Comparison of ENCODE assay signal across 29 mouse cellular contexts in genomic region chr10:108490231-108490630, GRCm38 (mm10).
DNase-seq lines count a peak whose midpoint lies in the region; ATAC-seq and TF ChIP-seq lines count a peak whose summit lies in the region.
"Had no signal": no experiment of that assay in that cellular context is flagged by ENCODE, and none has a peak within 500 bp of the region (broad histone marks: within the 10 kb centered on the region; RNA-seq: fewer than 3 reads in every experiment).

No protein-coding gene starts in this region.

- H3K27ac ChIP-seq in kidney, embryonic 16.5 days (ENCODE audit: low read length) = no peak overlapping the region
- H3K27ac ChIP-seq in liver, postnatal 0 days (ENCODE audit: low read depth) = no peak overlapping the region
- H3K27ac ChIP-seq: embryonic facial prominence, embryonic 10.5 days; embryonic facial prominence, embryonic 15.5 days; forebrain, embryonic 12.5 days; heart, embryonic 10.5 days; heart, embryonic 15.5 days; hindbrain, postnatal 0 days; intestine, embryonic 15.5 days; kidney, postnatal 0 days; liver, embryonic 14.5 days had no signal

- H3K4me3 ChIP-seq in kidney, embryonic 16.5 days (ENCODE audit: low read length) = no peak overlapping the region
- H3K4me3 ChIP-seq in liver, postnatal 0 days (ENCODE audit: low read depth, low read length) = no peak overlapping the region
- H3K4me3 ChIP-seq: embryonic facial prominence, embryonic 10.5 days; embryonic facial prominence, embryonic 15.5 days; forebrain, embryonic 12.5 days; heart, embryonic 10.5 days; heart, embryonic 15.5 days; intestine, embryonic 15.5 days; megakaryocyte, embryonic 14.5 days had no signal

- no peak overlapping the region for H3K4me2 ChIP-seq in kidney, embryonic 16.5 days (replicated peaks; ENCODE audit: low read depth, low read length)
- H3K4me2 ChIP-seq in liver, postnatal 0 days (ENCODE audit: low read depth, low read length) = no peak overlapping the region
- H3K4me2 ChIP-seq: embryonic facial prominence, embryonic 15.5 days; forebrain, embryonic 12.5 days; heart, embryonic 15.5 days; intestine, embryonic 15.5 days had no signal

- DNase-seq in kidney, postnatal 4 days = no peak
- DNase-seq in adrenal gland, postnatal 36 days = peak; percentile 23 to 24
- DNase-seq in lung, postnatal 10 days = peak; percentile 48
- peak; percentile 77 for DNase-seq in yolk sac, embryonic 10.5 days (ENCODE audit: low spot score)
- no peak for DNase-seq in liver, postnatal 0 days
- DNase-seq in urinary bladder, postnatal 4 days (ENCODE audit: low spot score in 2 of 2) = no peak
- DNase-seq: B cell, adult 2 months; cerebellum, adult 18-20 months; cerebellum, postnatal 10 days; gastrocnemius, postnatal 10 days; heart, adult 11 months; kidney, adult 2 months; layer of hippocampus, adult 9-11 months; liver; midbrain, embryonic 14.5 days; right cerebral cortex, postnatal 14 days; thymus, postnatal 4 days had no signal

- H3K9ac ChIP-seq in kidney, embryonic 16.5 days (replicated peaks; ENCODE audit: low read length) = no peak overlapping the region
- no peak overlapping the region for H3K9ac ChIP-seq in liver, postnatal 0 days (replicated peaks)
- H3K9ac ChIP-seq: embryonic facial prominence, embryonic 15.5 days; forebrain, embryonic 12.5 days; heart, embryonic 15.5 days; intestine, embryonic 15.5 days; liver, embryonic 14.5 days had no signal

- peak; percentile 21; the same call in 1 of the 2 replicates for ATAC-seq in kidney, embryonic 16.5 days (ENCODE audit: low FRiP score, low TSS enrichment)
- ATAC-seq in liver, postnatal 0 days = no peak
- ATAC-seq: activated CD4-positive, CD25-positive, alpha-beta regulatory T cell, adult 4 months; hindbrain, postnatal 0 days; intestine, embryonic 15.5 days had no signal

- 0 out of 2 replicates have a peak, but pooled peaks cover 5% of the 10 kb centered on the region for H3K9me3 ChIP-seq in kidney, embryonic 16.5 days (ENCODE audit: low read length)
- H3K9me3 ChIP-seq in liver, postnatal 0 days (ENCODE audit: low read length) = peaks cover 7% of the 10 kb centered on the region; the same call in 1 of the 2 replicates
- H3K9me3 ChIP-seq: embryonic facial prominence, embryonic 15.5 days; heart, embryonic 10.5 days; heart, embryonic 15.5 days; intestine, embryonic 15.5 days had no signal

- 22% methylated on average over 7 of the region's 7 CpGs for WGBS in kidney, embryonic 16.5 days
- WGBS in liver, postnatal 0 days (ENCODE audit: insufficient replicate concordance) = 35% methylated on average over 7 of the region's 7 CpGs

- no peaks in the 10 kb centered on the region for H3K4me1 ChIP-seq in kidney, embryonic 16.5 days (ENCODE audit: insufficient read depth, low read length)
- no peaks in the 10 kb centered on the region for H3K4me1 ChIP-seq in liver, postnatal 0 days (ENCODE audit: insufficient read depth)
- H3K4me1 ChIP-seq: embryonic facial prominence, embryonic 10.5 days; embryonic facial prominence, embryonic 15.5 days; forebrain, embryonic 12.5 days; heart, embryonic 10.5 days; heart, embryonic 15.5 days; megakaryocyte, embryonic 14.5 days had no signal

- TF ChIP-seq CTCF in liver, postnatal 0 days (IDR thresholded peaks at IDR 0.05; ENCODE audit: low read depth) = no peak

- H3K27me3 ChIP-seq in kidney, embryonic 16.5 days (ENCODE audit: insufficient read depth, low read length) = no peaks in the 10 kb centered on the region
- no peaks in the 10 kb centered on the region for H3K27me3 ChIP-seq in liver, postnatal 0 days (ENCODE audit: insufficient read depth, low read length)
- H3K27me3 ChIP-seq: embryonic facial prominence, embryonic 15.5 days; forebrain, embryonic 12.5 days; heart, embryonic 15.5 days; intestine, embryonic 15.5 days; megakaryocyte, embryonic 14.5 days had no signal

- no peaks in the 10 kb centered on the region for H3K36me3 ChIP-seq in kidney, embryonic 16.5 days (ENCODE audit: insufficient read depth, low read length)
- H3K36me3 ChIP-seq in liver, postnatal 0 days (replicated peaks; ENCODE audit: insufficient read depth, low read length) = no peaks in the 10 kb centered on the region
- H3K36me3 ChIP-seq: embryonic facial prominence, embryonic 10.5 days; embryonic facial prominence, embryonic 15.5 days; forebrain, embryonic 12.5 days; heart, embryonic 10.5 days; heart, embryonic 15.5 days; intestine, embryonic 15.5 days had no signal

- no peak for TF ChIP-seq EP300 in liver, postnatal 0 days (IDR thresholded peaks at IDR 0.05; ENCODE audit: low read depth)

Comparison
In these comparisons a context has a peak if more than half of its experiments do, and no peak if none do; other contexts are left out.
1. DNase-seq: peak in adrenal gland, postnatal 36 days (2 of 2), lung, postnatal 10 days (single experiment) and yolk sac, embryonic 10.5 days (single experiment); none in kidney, postnatal 4 days (0 of 2), liver, postnatal 0 days (single experiment) and urinary bladder, postnatal 4 days (0 of 2).